Mouse (Mus musculus) CD4-positive naive resting alpha-beta T cell, adult 76 days (primary cell): ENCODE measurements around the gene BC051665. TPM values are rescaled to one million over a fixed set of nuclear protein-coding genes. Genes with fewer than 3 reads are reported as not detected.

Source experiments
- total RNA-seq: library from RNA; stranded (reverse); gene quantifications from one replicate; pipeline ENCODE4 v1.2.4, GENCODE M21; 2023

BC051665 gene
- not detected for total RNA-seq

DNA sequence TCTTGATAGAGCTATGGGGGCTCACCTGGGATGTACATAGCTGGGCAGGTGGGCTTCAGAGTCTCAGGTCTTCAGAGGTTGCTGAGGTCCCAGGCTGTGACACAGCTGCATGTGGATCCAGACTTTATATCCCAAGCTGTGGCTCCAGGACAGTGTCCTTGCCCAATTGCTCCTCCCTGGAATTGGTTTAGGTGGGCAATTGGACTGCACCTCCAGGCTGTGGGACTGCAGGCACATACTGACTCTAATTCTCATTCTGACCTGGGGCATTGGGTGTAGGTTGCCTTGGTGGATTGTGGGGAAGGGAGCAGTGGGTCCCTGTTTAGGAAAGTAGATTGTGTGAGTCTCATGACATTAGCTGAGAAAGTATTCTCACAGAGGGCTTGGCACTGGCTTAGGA is at the start of gene BC051665:
BC051665 (minus strand) TSS at position 101 of the 400 bp plus-strand sequence.

DNA sequence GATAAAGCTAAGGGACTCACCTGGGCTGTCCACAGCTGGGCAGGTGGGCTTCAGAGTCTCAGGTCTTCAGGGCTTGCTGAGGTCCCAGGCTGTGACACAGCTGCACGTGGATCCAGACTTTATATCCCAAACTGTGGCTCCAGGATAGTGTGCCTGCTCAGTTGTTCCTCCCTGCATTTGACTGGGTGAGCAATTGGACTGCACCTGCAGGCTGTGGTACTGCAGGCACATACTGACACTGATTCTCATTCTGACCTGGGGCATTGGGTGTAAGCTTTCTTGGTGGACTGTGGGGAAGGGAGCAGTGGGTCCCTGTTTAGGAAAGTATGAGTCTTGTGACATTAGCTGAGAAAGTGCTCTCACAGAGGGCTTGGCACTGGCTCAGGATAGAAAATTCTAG is 16.6 kb upstream of the BC051665 start, which contains the start of gene Ctsll3:
Ctsll3 (minus strand) TSS at position 101 of the 400 bp plus-strand sequence.

Other genes starting within 250 kb of the BC051665 start
- gene Dapk1, start 184.4 kb downstream of the BC051665 start, total RNA-seq, result 9.2 TPM
- gene Ctsll3, start 16.5 kb upstream of the BC051665 start, total RNA-seq, result not detected
- 8.4 TPM for gene 4930486L24Rik, start 78.1 kb upstream of the BC051665 start, total RNA-seq
- 1.00 TPM for gene Gm49392, start 110.5 kb upstream of the BC051665 start, total RNA-seq
- gene Ctla2b, start 111.1 kb upstream of the BC051665 start, total RNA-seq, result 22.4 TPM
- not detected for gene Tpbpb, start 118.5 kb upstream of the BC051665 start, total RNA-seq
- gene Gm49393, start 149.2 kb upstream of the BC051665 start, total RNA-seq, result not detected
- not detected for gene Gm49391, start 150.2 kb upstream of the BC051665 start, total RNA-seq
- gene Ctla2a, start 150.3 kb upstream of the BC051665 start, total RNA-seq, result 118 TPM
- not detected for gene Tpbpa, start 155.6 kb upstream of the BC051665 start, total RNA-seq
- gene Ctsj, start 219.6 kb upstream of the BC051665 start, total RNA-seq, result not detected